Mouse (Mus musculus): ENCODE measurements around the gene Pam.

GRCm38 (mm10) chr1:98002561-98003425 is 92.7 kb downstream of the Pam start:
- no peak for TF ChIP-seq CTCF (conservative IDR thresholded peaks at IDR 0.05; ENCODE audit: insufficient read depth, insufficient read length, low read depth, low read length)
- TF ChIP-seq POLR2A (IDR thresholded peaks at IDR 0.05; ENCODE audit: low read depth, low read length) = no peak

All from kidney, adult 2 months (tissue).